23 mouse cellular contexts compared by ENCODE assay signal in the genomic region with DNA sequence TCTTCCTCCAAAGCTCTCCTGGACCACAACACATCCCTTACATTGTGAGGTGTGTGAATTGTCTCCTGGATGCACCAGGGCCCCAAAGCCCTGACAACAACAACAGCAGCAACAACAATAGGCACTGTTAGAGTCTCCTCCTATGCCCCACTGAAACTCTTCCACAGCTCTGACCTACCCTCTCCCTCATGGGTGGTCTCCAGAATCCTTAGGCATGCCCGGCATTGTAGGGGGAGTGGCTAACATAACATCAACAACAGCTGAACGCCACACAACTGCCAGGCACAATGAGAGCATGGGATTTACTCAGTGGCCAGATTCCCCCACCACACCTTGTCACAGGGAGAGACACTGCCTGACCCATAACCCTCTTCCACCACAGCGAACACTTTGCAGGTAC.
"Had no signal": no experiment of that assay in that cellular context is flagged by ENCODE, and none has a peak within 500 bp of the region (broad histone marks: within the 10 kb centered on the region; RNA-seq: fewer than 3 reads in every experiment).

No protein-coding gene starts in this region.

- ATAC-seq: inflammation-experienced regulatory T-cells, adult 6 months; intestine, postnatal 0 days had no signal

- H3K9ac ChIP-seq: heart, embryonic 12.5 days; hindbrain, embryonic 13.5 days; hindbrain, embryonic 15.5 days; intestine, embryonic 15.5 days; limb, embryonic 13.5 days had no signal

- H3K9me3 ChIP-seq: hindbrain, embryonic 15.5 days; intestine, embryonic 15.5 days had no signal

- H3K4me3 ChIP-seq: gastrocnemius, adult 2 months; heart, embryonic 10.5 days; heart, embryonic 12.5 days; hindbrain, embryonic 13.5 days; hindbrain, embryonic 15.5 days; intestine, embryonic 15.5 days; layer of hippocampus, adult 2 months; left cerebral cortex, adult 2 months; limb, embryonic 13.5 days had no signal

- H3K36me3 ChIP-seq: heart, embryonic 10.5 days; heart, embryonic 12.5 days; hindbrain, embryonic 13.5 days; hindbrain, embryonic 15.5 days; intestine, embryonic 15.5 days; limb, embryonic 13.5 days had no signal

- H3K27ac ChIP-seq: gastrocnemius, adult 2 months; heart, embryonic 10.5 days; hindbrain, embryonic 13.5 days; hindbrain, embryonic 15.5 days; intestine, embryonic 15.5 days; layer of hippocampus, adult 2 months; left cerebral cortex, adult 2 months; limb, embryonic 13.5 days had no signal

- DNase-seq: gastrocnemius, adult 2 months; gastrocnemius, postnatal 10 days; gastrocnemius, postnatal 25 days; heart, adult 18-20 months; heart, postnatal 10 days; heart, postnatal 4 days; kidney, adult 18-20 months; kidney, adult 8-10 months; kidney, postnatal 10 days; kidney, postnatal 25 days; kidney, postnatal 4 days; liver had no signal

- H3K4me1 ChIP-seq: heart, embryonic 12.5 days had no signal

- H3K27me3 ChIP-seq: heart, embryonic 12.5 days; hindbrain, embryonic 15.5 days; intestine, embryonic 15.5 days had no signal

- H3K4me2 ChIP-seq: heart, embryonic 12.5 days; hindbrain, embryonic 13.5 days; hindbrain, embryonic 15.5 days; intestine, embryonic 15.5 days; limb, embryonic 13.5 days; liver, embryonic 11.5 days had no signal
